Mouse (Mus musculus) right cerebral cortex, adult 18-20 months (tissue): Measurements from ENCODE around the gene Grik4.

Experiments
- DNase-seq: peaks from one replicate; pipeline ENCODE4 v3.0.0; 2022; ENCODE audit warnings: mixed read lengths

Gene Grik4

DNA sequence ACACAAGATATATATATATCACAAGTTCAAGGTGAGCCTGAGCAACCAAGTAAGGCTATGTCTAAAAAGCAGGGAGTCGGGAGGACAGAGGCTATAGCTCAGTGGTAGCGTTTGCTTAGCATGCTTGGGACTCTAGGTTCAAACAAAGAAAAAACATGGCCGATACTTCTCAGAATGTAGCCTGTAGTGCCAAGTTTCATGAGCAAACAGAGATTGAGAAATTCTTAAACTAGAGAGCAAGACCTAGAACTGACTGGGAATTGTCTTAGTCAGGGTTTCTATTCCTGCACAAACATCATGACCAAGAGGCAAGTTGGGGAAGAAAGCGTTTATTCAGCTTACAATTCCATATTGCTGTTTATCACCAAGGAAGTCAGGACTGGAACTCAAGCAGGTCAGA lies 468.1 kb downstream of the Grik4 start:
- DNase-seq = no peak

DNA sequence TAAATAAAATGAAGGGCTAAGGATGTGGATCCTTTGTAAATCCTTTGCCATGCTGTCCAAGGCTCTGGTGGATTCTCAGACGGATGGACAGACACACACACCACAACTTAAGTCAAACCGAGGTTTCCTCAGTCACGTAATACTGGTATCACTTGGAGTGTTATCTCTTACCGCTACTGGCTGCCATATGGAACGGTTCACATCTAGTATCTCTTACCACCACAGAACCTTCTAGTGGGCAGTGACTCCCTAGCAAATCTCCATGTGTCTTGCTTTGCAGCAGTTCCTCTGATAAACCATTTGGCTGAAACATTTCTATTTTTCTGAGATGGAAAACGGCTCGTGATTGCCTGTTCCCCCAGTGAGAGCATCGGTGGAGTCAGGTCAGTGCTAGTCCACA lies 470.0 kb downstream of the Grik4 start:
- DNase-seq = no peak

DNA sequence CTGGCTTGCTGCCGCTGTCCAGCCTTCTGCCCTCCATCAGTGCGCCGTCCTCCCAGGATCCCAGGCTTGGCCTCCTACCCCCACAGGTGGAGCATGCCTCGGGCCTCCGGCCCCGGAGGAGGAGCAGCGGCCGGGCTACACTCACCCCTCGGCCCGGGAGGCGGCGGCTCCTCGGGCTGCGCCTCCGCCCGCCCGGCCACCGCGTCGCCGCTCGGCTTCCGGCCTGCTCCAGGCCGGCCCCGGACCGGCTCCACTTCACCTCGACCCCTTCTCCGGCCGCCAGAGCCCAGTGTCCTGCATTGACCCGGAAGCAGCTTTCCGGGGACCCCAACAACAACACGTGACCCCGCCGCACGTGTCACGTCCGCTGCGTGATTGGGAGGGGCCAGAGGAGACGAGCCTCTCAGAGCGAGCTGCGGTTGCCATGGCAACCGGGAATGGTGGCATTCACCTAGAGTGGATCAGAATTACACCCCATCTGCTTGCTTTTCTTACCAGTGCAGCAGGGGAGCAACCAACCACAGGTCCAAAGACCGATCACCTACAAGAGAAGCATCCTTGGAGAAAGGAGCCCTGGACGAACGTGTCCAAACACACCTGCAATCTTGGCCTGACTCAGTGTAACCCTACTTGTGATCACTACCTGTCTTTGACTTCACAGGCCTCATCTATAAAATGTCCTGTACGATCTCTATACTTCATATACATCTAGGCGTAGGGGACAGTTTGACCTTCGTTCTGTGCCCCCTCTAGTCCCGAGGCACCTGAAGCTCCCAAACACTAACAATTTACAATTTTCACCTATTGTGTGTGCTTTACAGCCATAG lies 472.2 kb downstream of the Grik4 start:
- DNase-seq = peak; percentile 96

DNA sequence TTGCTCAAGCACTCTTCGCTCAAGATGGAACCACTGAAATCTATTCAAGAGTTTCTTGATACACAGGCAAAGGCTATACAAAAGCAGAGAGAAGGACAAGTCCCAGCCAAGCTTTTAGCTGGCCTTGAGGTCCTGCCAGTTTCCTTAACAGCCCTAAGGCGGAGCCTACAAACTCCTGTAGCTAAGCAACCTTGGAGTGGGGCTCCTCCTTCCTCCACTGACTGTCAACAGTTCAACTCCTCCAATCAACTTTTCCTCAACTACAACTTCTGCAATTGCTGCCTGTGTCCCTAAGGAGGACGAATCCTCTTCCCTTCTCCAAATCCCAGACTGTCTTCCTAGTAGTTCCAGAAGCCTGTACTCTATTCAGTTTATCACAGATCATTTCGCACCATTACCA lies 473.1 kb downstream of the Grik4 start:
- DNase-seq = peak; percentile 39

DNA sequence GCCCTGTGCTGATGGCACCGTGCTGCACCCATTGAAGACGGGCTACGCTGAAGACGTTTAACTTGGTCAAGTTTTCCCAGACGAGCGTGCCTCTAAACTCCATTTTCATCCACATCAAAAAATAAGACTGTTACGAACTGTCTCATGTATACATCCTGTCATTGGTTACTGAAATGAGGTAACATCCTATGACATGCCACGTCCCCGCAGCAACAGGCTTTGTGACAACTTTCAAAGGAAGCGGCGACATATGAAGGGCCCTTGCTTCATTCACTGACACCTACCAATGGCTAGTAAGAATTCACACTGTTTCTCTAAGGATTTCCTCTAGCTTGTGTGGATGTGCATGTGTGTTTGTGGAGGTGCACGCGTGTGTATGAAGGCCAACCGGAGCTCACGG lies 475.0 kb downstream of the Grik4 start:
- no peak for DNase-seq

DNA sequence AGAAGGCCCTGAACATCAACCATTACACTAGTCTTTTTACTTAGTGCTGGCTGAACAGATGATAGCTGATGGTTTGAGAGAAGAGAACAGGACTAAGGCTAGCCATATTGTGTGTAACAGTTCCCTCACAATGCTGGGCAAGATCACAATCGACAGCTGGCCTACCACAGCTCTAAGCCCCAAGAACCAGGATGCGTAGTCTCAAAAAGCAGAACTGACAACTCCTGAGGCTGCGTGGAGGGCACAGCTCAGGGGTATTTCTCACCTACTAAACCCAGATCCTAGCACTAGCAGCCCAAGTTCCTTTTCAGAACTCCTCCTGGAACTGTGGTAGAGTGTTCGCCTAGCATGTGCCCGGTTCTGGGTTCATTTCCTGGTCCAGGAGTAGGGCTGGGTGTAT lies 475.9 kb downstream of the Grik4 start:
- no peak for DNase-seq
